Mouse (Mus musculus): ENCODE measurements around the gene Tfr2.

- TF ChIP-seq CTCF (IDR thresholded peaks at IDR 0.05; ENCODE audit: low read depth, low read length), result peak; percentile 35
- no peak for TF ChIP-seq EP300 (IDR thresholded peaks at IDR 0.05; ENCODE audit: insufficient read depth, low read depth, low read length)
- TF ChIP-seq POLR2A (IDR thresholded peaks at IDR 0.05; ENCODE audit: insufficient read depth, low read length), result no peak
These were observed 4.8 kb downstream of the Tfr2 start for GRCm38 (mm10) chr5:137574470-137574901.
